Mouse (Mus musculus) kidney, embryonic 16.5 days (tissue): ENCODE measurements around the gene N4bp2. TPM values are rescaled to one million over a fixed set of nuclear protein-coding genes. Genes with fewer than 3 reads are reported as not detected.

Experiments used
- ATAC-seq: fragments of 200-750 bp; cut with Nextera tagmentation; 2 replicates; pipeline ENCODE4 v1.8.0; 2017; ENCODE audit warnings: moderate TSS enrichment; ENCODE audit not compliant: low FRiP score, low TSS enrichment
- H3K27ac ChIP-seq: fragments of 300-500 bp; sonication (generic); 2 replicates; pipeline ENCODE4 v1.5.1; 2014; ENCODE audit warnings: low read length
- H3K27me3 ChIP-seq: fragments of 300-500 bp; sonication (generic); 2 replicates; pipeline ENCODE4 v1.6.1; 2014; ENCODE audit warnings: low read length, control low read depth, mixed read lengths; ENCODE audit not compliant: insufficient read depth
- H3K36me3 ChIP-seq: fragments of 300-500 bp; sonication (generic); 2 replicates; pipeline ENCODE4 v1.6.1; 2014; ENCODE audit warnings: low read length, control low read depth, mixed read lengths; ENCODE audit not compliant: insufficient read depth
- H3K4me1 ChIP-seq: fragments of 300-500 bp; sonication (generic); 2 replicates; pipeline ENCODE4 v1.6.1; 2014; ENCODE audit warnings: low read length, control low read depth, mixed read lengths; ENCODE audit not compliant: insufficient read depth
- H3K4me2 ChIP-seq: fragments of 300-500 bp; sonication (generic); replicated peaks from 2 replicates; pipeline ENCODE4 v1.6.1; 2014; ENCODE audit warnings: low read depth, low read length
- H3K4me3 ChIP-seq: fragments of 300-500 bp; sonication (generic); 2 replicates; pipeline ENCODE4 v1.5.1; 2014; ENCODE audit warnings: mild to moderate bottlenecking, low read length
- H3K9ac ChIP-seq: fragments of 300-500 bp; sonication (generic); replicated peaks from 2 replicates; pipeline ENCODE4 v1.6.1; 2014; ENCODE audit warnings: low read length
- H3K9me3 ChIP-seq: fragments of 300-500 bp; sonication (generic); 2 replicates; pipeline ENCODE4 v1.6.1; 2016; ENCODE audit warnings: low read length, control low read depth
- WGBS: fragments of 180-500 bp; shearing (Covaris S2); extraction: QIAGEN DNeasy Blood & Tissue Kit; methylation state at CpG from one replicate; pipeline ENCODE4 v1.1.7; 2014; 5-methylcytosine and 5-hydroxymethylcytosine counted together
- polyA plus RNA-seq: library from polyadenylated mRNA; unstranded; fragments of >200 nt; fragmentation: Nextera tagmentation; extraction: Ambion mirVana; gene quantifications from 2 replicates; pipeline ENCODE4 v1.2.1, GENCODE M21; 2015

N4bp2 gene
- polyA plus RNA-seq, 1 experiment from 2014 or later = 18.8 TPM

GRCm38 (mm10) chr5:65867380-65868116 lies 104.2 kb downstream of the N4bp2 start:
- no peaks in the 10 kb centered on the region for H3K9me3 ChIP-seq
- H3K4me2 ChIP-seq = no peak overlapping the region
- H3K4me1 ChIP-seq = no peaks in the 10 kb centered on the region
- no peak for ATAC-seq
- no peak overlapping the region for H3K4me3 ChIP-seq
- no peaks in the 10 kb centered on the region for H3K27me3 ChIP-seq
- no peak overlapping the region for H3K9ac ChIP-seq
- WGBS = 62% methylated on average over 7 of the region's 7 CpGs
- no peak overlapping the region for H3K27ac ChIP-seq
- no peaks in the 10 kb centered on the region for H3K36me3 ChIP-seq

- WGBS = 57% methylated on average over 3 of the region's 3 CpGs
- Histone ChIP-seq H3K27me3 (no peaks in the 10 kb centered on the region), H3K4me1 (no peaks in the 10 kb centered on the region), H3K9me3 (no peaks in the 10 kb centered on the region), H3K36me3 (no peaks in the 10 kb centered on the region), H3K27ac (no peak overlapping the region), H3K9ac (no peak overlapping the region), H3K4me2 (no peak overlapping the region), H3K4me3 (no peak overlapping the region)
- ATAC-seq = no peak
Observed at GRCm38 (mm10) chr5:65868419-65868818, 105.1 kb downstream of the N4bp2 start.

- 92% methylated on average over 4 of the region's 4 CpGs for WGBS
- no peak for ATAC-seq
- Histone ChIP-seq H3K27me3 (no peaks in the 10 kb centered on the region), H3K9ac (no peak overlapping the region), H3K27ac (no peak overlapping the region), H3K4me1 (no peaks in the 10 kb centered on the region), H3K36me3 (no peaks in the 10 kb centered on the region), H3K9me3 (no peaks in the 10 kb centered on the region), H3K4me3 (no peak overlapping the region), H3K4me2 (no peak overlapping the region)
Observed at GRCm38 (mm10) chr5:65869660-65870059, 106.3 kb downstream of the N4bp2 start.

- Histone ChIP-seq H3K27me3 (no peaks in the 10 kb centered on the region), H3K27ac (no peak overlapping the region), H3K9me3 (no peaks in the 10 kb centered on the region), H3K4me2 (no peak overlapping the region), H3K4me3 (no peak overlapping the region), H3K4me1 (no peaks in the 10 kb centered on the region), H3K36me3 (no peaks in the 10 kb centered on the region), H3K9ac (no peak overlapping the region)
- 80% methylated on average over 13 of the region's 13 CpGs for WGBS
- no peak for ATAC-seq
Observed at GRCm38 (mm10) chr5:65871276-65871875, 108.1 kb downstream of the N4bp2 start.

GRCm38 (mm10) chr5:65873212-65873611 lies 109.9 kb downstream of the N4bp2 start:
- H3K9me3 ChIP-seq = no peaks in the 10 kb centered on the region
- H3K4me2 ChIP-seq = no peak overlapping the region
- WGBS = 70% methylated on average over 4 of the region's 4 CpGs
- no peak for ATAC-seq
- no peaks in the 10 kb centered on the region for H3K27me3 ChIP-seq
- H3K9ac ChIP-seq = no peak overlapping the region
- H3K4me3 ChIP-seq = no peak overlapping the region
- no peaks in the 10 kb centered on the region for H3K4me1 ChIP-seq
- H3K36me3 ChIP-seq = no peaks in the 10 kb centered on the region
- H3K27ac ChIP-seq = no peak overlapping the region

- Histone ChIP-seq H3K4me1 (no peaks in the 10 kb centered on the region), H3K4me2 (no peak overlapping the region), H3K4me3 (no peak overlapping the region), H3K36me3 (no peaks in the 10 kb centered on the region), H3K9me3 (no peaks in the 10 kb centered on the region), H3K27ac (no peak overlapping the region), H3K9ac (no peak overlapping the region), H3K27me3 (no peaks in the 10 kb centered on the region)
- WGBS = 90% methylated on average over 7 of the region's 7 CpGs
- ATAC-seq = no peak
Observed at GRCm38 (mm10) chr5:65875269-65875668, 111.9 kb downstream of the N4bp2 start.

- no peaks in the 10 kb centered on the region for H3K27me3 ChIP-seq
- H3K36me3 ChIP-seq = no peaks in the 10 kb centered on the region
- H3K4me1 ChIP-seq = no peaks in the 10 kb centered on the region
- H3K27ac ChIP-seq = no peak overlapping the region
- H3K4me2 ChIP-seq = no peak overlapping the region
- no peak for ATAC-seq
- H3K4me3 ChIP-seq = no peak overlapping the region
- no peak overlapping the region for H3K9ac ChIP-seq
- H3K9me3 ChIP-seq = no peaks in the 10 kb centered on the region
- WGBS = 75% methylated on average over 3 of the region's 3 CpGs
Observed at GRCm38 (mm10) chr5:65878367-65878766, 115.0 kb downstream of the N4bp2 start.

Other genes with a start within 250 kb of the N4bp2 start
- 101 and 106 TPM in 2 replicates for gene Smim14, start 226.3 kb upstream of the N4bp2 start, polyA plus RNA-seq
- 158 and 173 TPM in 2 replicates for gene Ube2k, start 226.3 kb upstream of the N4bp2 start, polyA plus RNA-seq
- gene Pds5a, start 65.2 kb upstream of the N4bp2 start, polyA plus RNA-seq = 56.2 and 60.6 TPM in 2 replicates
- gene Rhoh, start 97.7 kb downstream of the N4bp2 start, polyA plus RNA-seq = 0.80 and 0.84 TPM in 2 replicates
- 0.30 and 0.31 TPM in 2 replicates for gene Chrna9, start 171.4 kb downstream of the N4bp2 start, polyA plus RNA-seq
- 0.56 and 1.2 TPM in 2 replicates for gene 9130230L23Rik, start 240.8 kb downstream of the N4bp2 start, polyA plus RNA-seq